Mouse (Mus musculus) right cerebral cortex, adult 18-20 months (tissue): ENCODE measurements around the gene Pvr.
"Not testable (repeated sequence)": the region's sequence is repeated elsewhere in the genome, so short reads cannot be mapped to it uniquely, and the experiment has no call there.

ENCODE experiments used
- DNase-seq: peaks from one replicate; pipeline ENCODE4 v3.0.0; 2022; ENCODE audit warnings: mixed read lengths

The Pvr gene

GRCm38 (mm10) chr7:19932877-19933809, 12.2 kb upstream of the Pvr start:
- DNase-seq, result peak; percentile 84

- no peak for DNase-seq
Measured at GRCm38 (mm10) chr7:19932133-19932876, 11.3 kb upstream of the Pvr start.

GRCm38 (mm10) chr7:19930481-19930880, 9.5 kb upstream of the Pvr start:
- not testable (repeated sequence) for DNase-seq

GRCm38 (mm10) chr7:19928486-19928885, 7.5 kb upstream of the Pvr start:
- DNase-seq, result no peak

- DNase-seq, result no peak
Measured at GRCm38 (mm10) chr7:19926849-19927480, 6.0 kb upstream of the Pvr start.

GRCm38 (mm10) chr7:19925376-19925775, 4.4 kb upstream of the Pvr start:
- DNase-seq, result no peak

- DNase-seq, result no peak
Measured at GRCm38 (mm10) chr7:19923797-19924196, 2.8 kb upstream of the Pvr start.

GRCm38 (mm10) chr7:19923354-19923753, 2.4 kb upstream of the Pvr start:
- DNase-seq, result no peak

- DNase-seq, result no peak
Measured at GRCm38 (mm10) chr7:19920166-19920505, 824 bp downstream of the Pvr start.

- DNase-seq, result no peak
Measured at GRCm38 (mm10) chr7:19914558-19914957, 6.4 kb downstream of the Pvr start.

- no peak for DNase-seq
Measured at GRCm38 (mm10) chr7:19911695-19912524, 9.1 kb downstream of the Pvr start.

GRCm38 (mm10) chr7:19911292-19911658, 9.7 kb downstream of the Pvr start:
- DNase-seq, result no peak

- peak; percentile 65 for DNase-seq
Measured at GRCm38 (mm10) chr7:19910421-19911291, 10.3 kb downstream of the Pvr start.

- no peak for DNase-seq
Measured at GRCm38 (mm10) chr7:19889881-19890280, 31.1 kb downstream of the Pvr start.

GRCm38 (mm10) chr7:19887849-19888248, 33.1 kb downstream of the Pvr start, which contains the start of gene Ceacam19:
Gene Ceacam19 (minus strand): TSS chr7:19887965.
- no peak for DNase-seq

- no peak for DNase-seq
Measured at GRCm38 (mm10) chr7:19880754-19881153, 40.2 kb downstream of the Pvr start.

- no peak for DNase-seq
Measured at GRCm38 (mm10) chr7:19876781-19877425, 44.1 kb downstream of the Pvr start.

- DNase-seq, result peak; percentile 36
Measured at GRCm38 (mm10) chr7:19875948-19876682, 44.8 kb downstream of the Pvr start.

- no peak for DNase-seq
Measured at GRCm38 (mm10) chr7:19871943-19872601, 48.9 kb downstream of the Pvr start.
